Mouse (Mus musculus) heart, postnatal 14 days (tissue): Measurements from ENCODE around the gene Cep295. TPM values are rescaled to one million over a fixed set of nuclear protein-coding genes. Genes with fewer than 3 reads are reported as not detected.
"Not testable (repeated sequence)": the region's sequence is repeated elsewhere in the genome, so short reads cannot be mapped to it uniquely, and the experiment has no call there.

Source experiments
- DNase-seq, 2 experiments: peaks; one replicate each; pipeline ENCODE4 v3.0.0; 2021 to 2022
- intact Hi-C: fragments of 180-260 bp; cut with DNase I; formaldehyde crosslinking; loops from one replicate; pipeline ENCODE4 v1.15.1; 2025
- long read RNA-seq, 2 experiments: library from polyadenylated mRNA; stranded (forward); transcript quantifications; one replicate each; pipeline ENCODE4 v2.0.0; 2021
- total RNA-seq, 2 experiments: library from RNA; stranded (reverse); gene quantifications; 2 replicates each; pipeline ENCODE4 v1.2.3; 2021

Cep295 gene
- total RNA-seq, result 10 to 100 TPM in 1 of 2 experiments, 1 to 10 TPM in 1; 8.1 to 10.5 TPM
- long read RNA-seq, experiment 1, result 0 reads
- long read RNA-seq, experiment 2, partial matches to known transcripts, result 0 of 2 reads
- long read RNA-seq, experiment 2, other reads (novel, unspliced or antisense), result 2 of 2 reads

DNA sequence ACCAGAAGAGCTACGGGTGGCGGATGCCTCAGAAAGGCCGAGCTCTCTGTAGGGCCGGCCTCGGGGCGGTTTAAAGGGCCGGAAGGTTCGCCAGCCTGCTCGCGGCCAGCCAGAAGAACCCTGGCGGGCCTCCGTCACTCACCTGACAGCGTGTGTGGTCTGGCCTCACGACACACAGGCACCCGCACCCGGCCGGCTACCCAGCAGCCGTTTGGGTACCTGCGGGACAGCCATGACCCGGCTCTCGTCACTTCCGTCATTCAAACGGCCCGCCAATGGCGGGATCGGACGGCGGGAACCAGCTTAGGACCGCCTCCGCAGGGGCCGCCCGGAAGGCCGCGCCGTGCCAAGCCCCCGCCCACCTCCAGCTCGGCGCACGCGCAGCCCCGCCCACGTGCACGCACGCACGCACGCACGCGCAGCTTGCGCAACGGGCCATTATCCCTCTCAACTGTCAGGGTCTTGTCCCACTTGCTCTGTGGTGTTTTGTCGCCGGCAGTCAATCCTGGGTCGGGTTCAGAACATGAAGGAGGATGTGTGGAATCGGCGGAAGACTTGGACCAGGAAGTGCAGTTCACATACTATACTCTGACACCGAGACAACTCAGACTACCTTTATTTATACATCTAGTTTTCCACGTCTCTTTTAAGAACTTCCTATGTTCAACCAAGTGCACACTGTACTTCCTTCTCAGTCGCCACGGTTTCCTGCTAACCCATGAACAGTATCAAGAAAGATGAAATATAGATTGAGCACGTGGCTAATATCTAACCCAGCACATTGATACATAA lies at the start of gene Cep295:
TSS of gene Cep295 (minus strand) at position 305 of the 792 bp plus-strand sequence.
- DNase-seq, result peak; percentile 98 to 99
- intact Hi-C loops, result no loop called here

DNA sequence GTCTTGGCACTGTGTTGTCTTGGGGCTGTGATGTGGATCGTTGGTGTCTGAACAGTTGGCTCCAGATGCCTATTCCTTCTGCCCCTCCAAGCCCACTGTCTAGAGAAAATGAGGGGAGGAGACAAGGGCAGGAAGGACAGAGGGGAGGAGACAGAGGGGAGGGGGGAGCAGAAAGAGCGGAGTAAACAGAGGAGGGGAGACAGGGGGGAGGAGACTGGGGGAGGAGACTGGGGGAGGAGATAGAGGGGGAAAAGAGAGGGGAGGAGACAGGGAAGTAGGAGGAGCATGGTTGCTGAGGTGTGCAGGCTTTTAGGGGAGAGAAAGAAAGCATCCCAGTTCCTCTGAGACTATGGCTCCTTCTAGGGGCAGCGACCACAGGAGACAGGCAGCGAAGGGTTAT lies 40.0 kb upstream of the Cep295 start:
- intact Hi-C loops, result no loop called here
- DNase-seq, result no peak

DNA sequence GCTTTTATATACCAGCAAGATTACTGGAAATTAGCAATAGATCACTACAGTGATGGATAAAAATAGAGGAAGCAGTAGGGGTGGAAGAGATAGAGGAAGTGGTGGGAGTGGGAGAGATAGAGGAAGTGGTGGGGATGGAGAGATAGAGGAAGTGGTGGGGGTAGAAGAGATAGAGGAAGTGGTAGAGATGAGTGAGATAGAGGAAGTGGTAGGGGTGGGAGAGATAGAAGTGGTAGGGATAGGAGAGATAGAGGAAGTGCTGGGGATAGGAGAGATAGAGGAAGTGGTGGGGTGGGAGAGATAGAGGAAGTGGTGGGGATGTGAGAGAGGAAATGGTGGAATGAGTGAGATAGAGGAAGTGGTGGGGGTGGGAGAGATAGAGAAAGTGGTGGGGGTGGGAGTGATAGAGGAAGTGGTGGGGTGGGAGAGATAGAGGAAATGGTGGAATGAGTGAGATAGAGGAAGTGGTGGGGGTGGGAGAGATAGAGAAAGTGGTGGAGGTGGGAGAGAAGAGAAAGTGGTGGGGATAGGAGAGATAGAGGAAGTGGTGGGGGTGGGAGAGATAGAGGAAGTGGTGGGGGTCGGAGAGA lies 37.9 kb upstream of the Cep295 start:
- intact Hi-C loops, result no loop called here
- no peak for DNase-seq

DNA sequence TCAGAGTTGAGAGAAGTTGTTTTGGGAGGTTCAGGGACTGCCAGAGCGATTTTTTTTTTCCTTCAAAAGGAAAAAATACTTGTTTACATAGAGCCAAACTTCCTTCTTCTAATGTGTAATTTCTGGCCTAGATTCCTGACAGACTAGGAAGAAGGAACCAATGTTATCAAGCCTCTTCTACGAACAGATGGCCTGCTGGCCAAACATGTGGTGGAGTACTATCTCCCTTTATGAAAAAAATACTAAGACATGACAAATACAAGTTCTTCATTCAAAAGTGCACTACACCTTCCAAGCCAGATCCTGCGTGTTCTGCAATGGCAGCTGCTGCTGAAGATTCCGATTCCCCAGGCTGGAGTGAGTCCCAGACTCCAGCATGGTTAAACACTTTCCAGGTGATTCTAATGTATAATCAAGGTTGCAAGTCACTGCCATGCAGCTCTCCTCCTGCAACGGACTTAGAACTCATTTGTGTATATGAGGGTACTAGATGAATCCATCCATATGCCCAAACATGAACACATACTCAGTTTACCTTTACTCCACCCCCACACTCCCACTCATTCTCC lies 29.6 kb upstream of the Cep295 start:
- intact Hi-C loops, result no loop called here
- DNase-seq, result no peak

DNA sequence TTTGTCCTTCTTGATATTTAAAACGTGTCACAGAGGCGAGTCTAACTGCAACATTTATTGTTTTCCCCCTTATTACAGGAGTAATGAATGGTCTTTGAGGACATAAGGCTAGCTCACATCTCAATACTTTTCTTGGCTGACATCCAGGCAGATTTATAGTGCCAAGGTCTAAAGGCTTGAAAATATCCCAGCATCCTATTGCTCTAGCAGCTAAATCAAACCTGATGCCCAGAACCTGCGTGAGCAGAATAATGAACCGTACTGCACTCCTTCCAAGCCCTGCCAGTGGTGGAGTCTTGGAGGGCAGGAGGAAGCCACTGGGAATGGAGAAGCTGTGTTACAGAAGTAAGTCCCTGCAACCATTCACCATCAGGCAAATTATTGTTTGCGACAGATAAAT lies 26.7 kb upstream of the Cep295 start:
- intact Hi-C loops, result no loop called here
- DNase-seq, result no peak

DNA sequence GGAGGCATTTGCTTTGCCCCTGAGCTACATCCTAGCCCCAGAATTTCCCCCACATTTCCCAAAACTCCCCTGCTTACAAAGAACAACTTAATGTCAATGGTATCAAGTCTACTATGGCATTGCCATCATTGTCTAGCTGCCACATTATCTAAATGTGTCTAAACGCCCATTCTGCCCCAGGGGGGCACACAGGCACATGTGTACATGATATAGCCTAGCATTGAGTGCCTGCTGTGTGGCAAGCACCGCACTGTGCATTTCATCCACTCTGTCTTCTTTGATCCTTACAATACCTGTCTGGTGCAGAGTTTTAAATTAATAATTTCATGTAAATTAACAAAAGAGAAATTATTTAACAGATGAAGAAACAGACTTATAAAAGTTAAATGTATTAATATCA lies 8.7 kb upstream of the Cep295 start:
- intact Hi-C loops, result loop anchor here (2.0 to 10.0 kb wide), 4 partner anchors 56 to 519 kb away; partner anchors contain the start of gene Smco4
- no peak for DNase-seq

DNA sequence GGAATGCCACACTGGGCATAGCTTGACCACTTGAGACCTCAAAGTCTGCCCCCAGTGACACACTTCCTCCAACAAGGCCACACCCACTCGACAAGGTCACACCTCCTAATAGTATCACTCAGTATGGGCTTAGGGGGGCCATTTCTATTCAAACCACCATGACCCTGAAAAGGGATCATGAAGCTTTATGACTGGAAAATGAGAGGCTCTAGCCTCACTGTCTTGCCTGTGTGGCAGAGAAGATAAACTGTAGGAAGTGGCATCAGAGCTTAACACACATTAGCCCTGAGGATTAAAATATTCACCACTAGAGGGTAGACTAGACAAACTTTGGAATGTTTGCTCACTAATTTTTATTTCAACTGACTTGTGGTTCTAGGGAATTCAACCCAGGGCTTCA lies 8.3 kb upstream of the Cep295 start:
- intact Hi-C loops, result loop anchor here (2.0 to 10.0 kb wide), 4 partner anchors 56 to 519 kb away; partner anchors contain the start of gene Smco4
- DNase-seq, result no peak

DNA sequence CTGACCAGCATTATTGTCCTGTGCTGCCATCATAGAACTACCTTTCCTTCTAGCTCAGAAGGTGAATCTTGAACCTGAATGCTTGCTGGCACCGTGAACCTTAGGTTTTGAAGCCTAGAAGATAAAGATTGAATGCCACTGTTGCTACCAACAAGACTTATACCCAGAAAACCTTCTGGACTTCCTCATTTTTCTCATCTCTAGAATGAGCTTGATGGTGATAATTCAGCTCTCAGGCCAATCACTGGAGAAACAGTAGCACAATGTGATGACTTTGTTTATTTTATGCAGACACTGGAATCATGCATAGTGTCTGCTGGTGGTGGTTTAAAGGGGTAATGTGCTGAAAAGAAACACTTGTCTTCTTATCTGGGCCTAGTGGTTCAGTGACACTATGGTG lies 7.3 kb upstream of the Cep295 start:
- no peak for DNase-seq
- intact Hi-C loops, result loop anchor here (5.0 to 10.0 kb wide), 2 partner anchors 57 to 520 kb away; no protein-coding TSS in a partner anchor

DNA sequence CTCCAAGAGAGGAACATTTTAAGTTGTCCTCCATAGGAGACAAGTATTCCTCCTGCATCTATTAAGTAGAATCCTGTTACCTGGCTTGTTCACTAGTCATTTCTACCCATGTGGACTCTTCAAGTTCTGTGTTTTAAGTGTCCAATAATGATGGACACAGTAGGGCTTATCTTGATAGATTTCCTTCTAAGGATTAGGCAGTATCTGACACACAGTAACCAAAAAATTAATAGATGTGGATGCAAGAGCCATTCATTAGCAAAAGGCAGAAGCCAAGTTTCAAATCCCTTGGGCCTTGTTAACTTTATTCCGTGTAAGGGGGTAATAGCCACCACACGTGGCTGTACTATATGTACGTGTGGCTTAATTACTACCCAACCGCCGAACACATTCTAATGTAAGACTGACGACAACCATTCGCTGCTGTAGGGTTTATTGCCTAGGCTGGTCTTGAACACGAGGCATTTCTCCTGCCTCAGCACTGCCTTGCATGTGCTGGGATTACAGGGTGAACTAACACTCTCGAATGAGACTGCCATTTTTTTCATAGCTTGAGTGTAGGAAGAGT lies 588 bp downstream of the Cep295 start:
- no peak for DNase-seq
- intact Hi-C loops, result no loop called here

DNA sequence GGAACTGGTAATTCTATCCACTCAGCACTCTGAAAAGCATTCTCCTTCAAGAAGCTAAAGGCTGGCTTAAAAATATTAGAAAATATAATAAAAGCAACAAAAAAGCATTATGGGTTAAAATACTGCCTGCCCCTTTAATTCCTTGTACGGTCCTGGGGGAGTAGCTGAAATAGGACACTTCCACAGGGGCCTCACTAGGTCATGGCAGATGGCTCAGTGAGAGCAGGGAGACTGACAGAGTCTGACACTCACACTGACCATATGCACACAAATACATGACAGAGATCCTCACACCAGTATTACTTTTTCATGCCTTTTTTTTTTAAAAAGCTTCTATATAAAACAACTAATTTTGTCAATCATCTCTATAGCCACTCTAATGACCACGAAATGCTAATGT lies 7.7 kb downstream of the Cep295 start:
- intact Hi-C loops, result no loop called here
- DNase-seq, result no peak

DNA sequence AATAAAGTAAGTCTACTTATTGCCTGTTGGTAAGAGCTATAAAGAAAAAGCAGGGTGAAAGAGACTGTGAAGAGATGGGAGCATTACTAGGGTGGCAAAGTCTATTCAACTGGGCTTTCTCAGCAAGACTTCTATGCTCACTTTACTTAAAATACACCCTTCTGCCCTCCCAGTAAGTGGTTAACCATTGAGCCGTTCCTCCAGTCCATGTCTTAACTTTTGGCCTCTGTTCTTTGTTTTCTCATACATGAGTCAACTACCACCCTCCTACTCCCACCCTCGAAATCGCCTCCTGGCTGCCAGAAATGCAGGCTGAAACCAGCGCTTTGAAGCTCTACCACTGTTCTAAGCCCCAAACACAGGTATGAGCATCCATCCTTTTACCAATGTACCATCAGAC lies 19.8 kb downstream of the Cep295 start:
- intact Hi-C loops, result no loop called here

DNA sequence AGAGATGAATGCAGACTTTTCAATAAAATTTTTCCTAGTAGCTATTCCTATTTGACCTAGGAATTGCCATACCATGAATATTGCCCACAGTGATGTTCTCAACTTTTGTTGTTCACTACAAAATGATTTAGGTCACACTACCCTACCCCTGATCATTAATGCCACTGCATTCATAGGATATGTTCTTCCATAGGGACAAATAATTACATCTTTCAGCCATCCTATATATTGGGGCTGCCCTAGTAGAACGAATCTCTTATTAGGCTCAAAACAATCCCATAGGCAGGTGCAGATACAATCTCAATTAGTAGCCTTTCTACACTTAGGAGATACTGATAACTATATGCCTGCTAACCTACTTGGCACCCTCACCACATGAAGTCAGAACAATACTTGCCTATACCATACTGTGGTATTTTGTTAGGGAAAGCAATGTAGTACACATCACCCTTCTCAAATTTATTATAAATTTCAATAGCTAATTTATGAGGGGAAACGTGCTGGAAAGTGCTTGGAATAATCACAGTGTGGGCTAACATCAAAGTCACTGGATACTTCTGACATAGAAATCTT lies 39.3 kb downstream of the Cep295 start:
- intact Hi-C loops, result no loop called here
- DNase-seq, result no peak

More for the DNA sequence above, 19.8 kb downstream of the Cep295 start:
- DNase-seq, result no peak

DNA sequence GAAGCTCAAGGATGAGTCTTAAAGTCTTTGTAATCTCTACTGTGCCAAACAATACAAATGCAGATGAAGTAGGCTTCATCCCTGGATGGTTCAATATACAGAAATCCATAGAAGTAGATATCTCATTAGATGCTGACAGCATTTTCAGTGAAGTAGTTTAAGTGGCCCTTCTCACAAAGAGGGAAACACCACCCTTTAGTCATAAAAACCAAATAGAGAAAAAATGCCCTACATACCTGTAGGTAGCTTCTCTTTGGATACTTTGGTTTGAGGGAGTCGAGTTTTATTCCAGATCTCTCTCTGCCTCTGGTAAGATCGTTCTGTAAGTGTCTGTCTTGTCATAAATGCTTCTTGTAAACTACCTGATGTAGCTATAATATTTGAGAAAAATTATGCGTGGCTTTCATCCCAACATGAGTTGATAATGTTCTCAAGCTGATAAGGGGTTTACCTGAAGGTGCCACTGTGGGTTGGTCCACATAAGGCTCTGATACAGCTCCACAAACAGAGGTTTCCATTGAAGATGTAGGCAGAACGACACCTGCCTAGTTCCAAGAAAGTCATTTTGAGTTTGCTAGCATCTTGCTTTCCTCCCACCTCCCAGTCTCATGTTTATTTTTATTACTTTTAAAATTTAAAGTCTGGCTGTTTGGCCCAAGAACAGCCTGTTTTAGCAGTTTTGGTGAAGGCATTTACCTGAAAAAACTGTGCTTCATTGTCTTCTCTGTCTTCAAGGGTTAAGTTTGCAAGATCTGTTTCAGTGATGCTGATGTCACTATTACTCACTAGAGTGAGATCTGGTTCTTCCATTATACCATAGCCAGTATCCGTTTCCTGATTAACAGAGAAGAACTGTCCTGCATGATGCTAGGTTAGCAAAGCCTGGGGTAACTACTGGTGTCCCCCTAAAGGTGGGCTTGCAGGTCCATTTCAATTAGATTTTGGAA lies 40.1 kb downstream of the Cep295 start:
- intact Hi-C loops, result no loop called here

DNA sequence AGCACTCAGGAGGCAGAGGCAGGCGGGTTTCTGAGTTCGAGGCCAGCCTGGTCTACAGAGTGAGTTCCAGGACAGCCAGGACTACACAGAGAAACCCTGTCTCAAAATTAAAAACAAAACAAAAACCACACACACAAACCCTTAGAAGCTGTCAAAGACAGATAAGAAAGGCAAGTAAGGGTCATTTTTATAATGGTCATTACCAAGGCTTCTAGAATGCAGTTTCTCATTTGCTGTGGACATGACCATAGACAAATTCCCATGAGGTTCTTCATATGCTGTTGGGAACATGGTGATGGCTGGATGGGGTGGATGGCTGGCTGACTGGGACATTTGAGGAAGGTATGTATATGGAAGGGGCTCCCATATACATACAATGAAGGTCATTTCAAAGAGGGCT lies 41.3 kb downstream of the Cep295 start:
- intact Hi-C loops, DNase-seq: not testable (repeated sequence)

More for the DNA sequence above, 40.1 kb downstream of the Cep295 start:
- DNase-seq, result no peak

DNA sequence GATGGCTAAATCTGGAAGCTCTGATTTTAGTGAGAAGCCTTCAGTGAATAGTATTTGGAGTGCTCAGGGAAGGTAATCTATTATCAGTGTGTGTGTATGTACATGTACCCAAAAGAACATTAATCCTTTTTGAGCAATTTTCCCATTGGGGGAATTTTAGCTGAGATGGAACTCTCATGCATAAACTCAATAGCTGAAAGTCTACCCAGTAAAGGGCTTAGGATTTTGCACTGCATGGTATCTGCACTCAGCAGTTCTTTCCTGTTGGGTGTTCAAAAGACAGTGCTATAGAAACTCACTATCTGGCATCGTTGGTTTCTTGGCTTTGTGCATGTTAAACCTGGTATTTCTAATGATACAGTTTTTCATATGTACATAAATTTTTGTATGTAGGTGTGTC lies 43.0 kb downstream of the Cep295 start:
- intact Hi-C loops, result no loop called here
- DNase-seq, result no peak

DNA sequence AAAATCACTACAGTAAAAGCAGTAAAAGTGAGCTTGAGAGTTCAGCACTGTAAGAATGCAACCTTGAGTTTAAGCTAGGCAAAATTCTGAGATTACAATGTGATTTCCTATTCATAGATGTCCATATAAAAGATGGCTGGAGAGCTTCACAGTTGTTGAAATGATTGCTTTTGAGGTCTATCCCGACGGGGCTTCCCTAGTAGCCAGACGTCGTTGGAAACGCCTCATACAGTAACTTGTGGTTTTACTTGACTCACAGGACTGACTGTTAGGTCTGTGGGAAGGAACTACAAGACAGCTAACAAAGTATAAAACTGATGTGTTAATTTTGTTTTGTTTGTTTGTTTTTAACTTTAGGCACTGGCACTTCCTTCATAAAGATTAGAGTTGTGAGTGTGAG lies 44.0 kb downstream of the Cep295 start:
- no peak for DNase-seq
- intact Hi-C loops, result no loop called here

DNA sequence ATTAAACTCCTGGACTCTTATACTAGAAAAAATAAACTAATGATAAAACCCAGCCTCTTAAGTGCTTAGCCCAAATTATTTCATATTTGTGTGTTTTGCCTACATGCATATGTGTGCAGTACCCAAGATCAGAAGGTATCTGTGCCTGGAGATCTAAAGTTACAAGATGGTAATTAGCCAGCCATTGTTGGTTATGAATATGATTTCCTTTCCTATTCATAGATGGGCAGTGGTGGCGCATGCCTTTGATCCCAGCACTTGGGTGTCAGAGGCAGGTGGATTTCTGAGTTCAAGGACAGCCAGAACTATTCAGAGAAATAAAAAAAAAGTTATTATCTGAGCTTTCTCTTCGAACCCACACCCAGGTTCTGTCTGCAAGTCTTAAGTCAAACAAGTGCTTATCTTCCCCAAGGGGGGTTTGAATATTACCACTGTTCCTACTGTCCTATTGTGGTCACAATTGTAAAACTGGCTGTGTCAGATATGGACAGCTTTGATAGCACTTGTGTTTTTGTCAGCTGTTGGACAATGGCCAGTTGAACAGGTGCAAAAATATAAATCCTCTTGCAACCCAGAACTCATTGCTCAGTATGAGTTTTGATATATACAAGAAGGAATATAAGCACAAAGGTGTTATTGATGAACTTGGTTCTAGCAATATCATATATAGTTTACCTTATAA lies 45.4 kb downstream of the Cep295 start:
- intact Hi-C loops, result no loop called here

DNA sequence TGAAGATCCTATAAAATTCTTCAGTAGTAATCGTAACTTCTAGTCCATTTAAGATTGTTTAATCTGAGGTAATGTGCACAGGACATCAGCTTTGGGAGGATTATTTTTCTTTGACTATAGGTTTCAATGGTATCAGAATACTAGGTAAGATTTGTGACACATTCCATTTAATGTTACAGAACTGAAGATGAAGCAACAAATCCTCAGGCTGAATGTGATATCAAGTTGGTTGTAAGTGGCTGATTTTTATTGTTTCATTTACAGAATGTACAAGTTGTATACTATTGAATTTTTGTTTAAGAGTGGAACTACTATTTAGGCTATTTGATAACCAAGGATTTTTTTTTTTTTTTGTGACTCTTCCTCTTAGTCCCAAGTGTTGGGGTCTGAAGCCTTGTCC lies 47.4 kb downstream of the Cep295 start:
- DNase-seq, result no peak
- intact Hi-C loops, result no loop called here

More for the DNA sequence above, 45.4 kb downstream of the Cep295 start:
- DNase-seq, result no peak

DNA sequence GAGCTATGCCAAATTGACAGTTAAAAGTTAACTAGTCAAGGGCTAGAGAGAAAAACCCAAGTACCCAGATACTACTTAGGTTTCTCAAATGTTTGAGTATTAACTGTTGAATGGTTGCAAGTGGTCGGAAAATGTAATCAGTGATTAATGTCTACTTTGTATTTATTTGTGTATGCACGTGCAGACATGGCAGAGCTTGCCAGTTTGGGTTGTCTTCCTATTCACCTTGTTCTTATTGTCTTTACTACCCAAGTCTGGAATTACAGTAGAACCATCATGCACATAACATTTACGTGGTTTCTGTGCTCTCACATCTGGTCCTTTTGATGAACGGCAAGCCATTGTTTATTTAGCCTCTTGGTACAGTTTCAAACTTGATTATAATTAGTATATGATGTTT lies 48.2 kb downstream of the Cep295 start:
- intact Hi-C loops, result no loop called here
- no peak for DNase-seq
